Mouse (Mus musculus) heart, embryonic 15.5 days (tissue): Measurements from ENCODE around the gene Prr12. TPM values are rescaled to one million over a fixed set of nuclear protein-coding genes. Genes with fewer than 3 reads are reported as not detected.

Experiments
- ATAC-seq: fragments of 200-750 bp; cut with Nextera tagmentation; replicated peaks from 2 replicates; pipeline ENCODE4 v1.8.0; 2017; ENCODE audit warnings: low read depth, moderate TSS enrichment; ENCODE audit not compliant: insufficient number of reproducible peaks, insufficient read depth, low FRiP score
- H3K27ac ChIP-seq: fragments of 300-500 bp; sonication (generic); 2 replicates; pipeline ENCODE4 v1.5.1; 2015; ENCODE audit warnings: mild to moderate bottlenecking, inconsistent platforms
- H3K27me3 ChIP-seq: fragments of 300-500 bp; sonication (generic); 2 replicates; pipeline ENCODE4 v1.6.1; 2015; ENCODE audit warnings: inconsistent platforms
- H3K36me3 ChIP-seq: fragments of 300-500 bp; sonication (generic); 2 replicates; pipeline ENCODE4 v1.6.1; 2015; ENCODE audit warnings: mild to moderate bottlenecking, inconsistent platforms
- H3K4me1 ChIP-seq: fragments of 300-500 bp; sonication (generic); replicated peaks from 2 replicates; pipeline ENCODE4 v1.6.1; 2015; ENCODE audit warnings: inconsistent platforms
- H3K4me2 ChIP-seq: fragments of 300-500 bp; sonication (generic); 2 replicates; pipeline ENCODE4 v1.6.1; 2015; ENCODE audit warnings: inconsistent platforms, mild to moderate bottlenecking, moderate library complexity
- H3K4me3 ChIP-seq: fragments of 300-500 bp; sonication (generic); 2 replicates; pipeline ENCODE4 v1.5.1; 2015; ENCODE audit warnings: mild to moderate bottlenecking, inconsistent platforms
- H3K9ac ChIP-seq: fragments of 300-500 bp; sonication (generic); 2 replicates; pipeline ENCODE4 v1.6.1; 2015; ENCODE audit warnings: mild to moderate bottlenecking, inconsistent platforms
- H3K9me3 ChIP-seq: fragments of 300-500 bp; sonication (generic); replicated peaks from 2 replicates; pipeline ENCODE4 v1.6.1; 2016; ENCODE audit warnings: inconsistent platforms
- WGBS: fragments of 180-500 bp; shearing (Covaris S2); methylation state at CpG from one replicate; pipeline ENCODE4 v1.1.7; 2015; ENCODE audit warnings: mixed read lengths; 5-methylcytosine and 5-hydroxymethylcytosine counted together
- polyA plus RNA-seq: library from polyadenylated mRNA; unstranded; fragments of >200 nt; fragmentation: Nextera tagmentation; extraction: Ambion mirVana; gene quantifications from 2 replicates; pipeline ENCODE4 v1.2.1, GENCODE M21; 2015

Prr12 gene
- polyA plus RNA-seq, 1 experiment from 2014 or later: 5.0 TPM

DNA sequence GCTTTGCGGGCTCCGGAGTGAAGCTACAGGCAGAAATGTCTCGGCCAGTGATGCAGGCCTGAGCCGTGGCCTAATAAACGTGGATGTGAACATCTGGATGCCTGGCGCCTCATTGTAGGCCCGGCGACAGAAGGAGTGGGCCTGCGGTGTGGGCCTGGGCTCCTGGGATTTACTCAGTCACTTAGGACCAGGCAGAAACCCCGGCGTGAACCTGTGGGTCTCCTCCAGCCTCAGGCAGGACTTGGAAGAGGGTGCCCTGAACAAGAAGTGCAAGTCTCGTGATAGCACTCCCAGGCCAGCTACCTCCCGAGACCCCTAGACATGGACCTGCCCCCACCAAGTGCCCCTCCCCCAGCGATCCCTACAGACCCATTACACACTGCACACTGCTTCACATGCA is 24.6 kb upstream of the Prr12 start:
- WGBS: 87% methylated on average over 14 of the region's 14 CpGs
- ATAC-seq: no peak

DNA sequence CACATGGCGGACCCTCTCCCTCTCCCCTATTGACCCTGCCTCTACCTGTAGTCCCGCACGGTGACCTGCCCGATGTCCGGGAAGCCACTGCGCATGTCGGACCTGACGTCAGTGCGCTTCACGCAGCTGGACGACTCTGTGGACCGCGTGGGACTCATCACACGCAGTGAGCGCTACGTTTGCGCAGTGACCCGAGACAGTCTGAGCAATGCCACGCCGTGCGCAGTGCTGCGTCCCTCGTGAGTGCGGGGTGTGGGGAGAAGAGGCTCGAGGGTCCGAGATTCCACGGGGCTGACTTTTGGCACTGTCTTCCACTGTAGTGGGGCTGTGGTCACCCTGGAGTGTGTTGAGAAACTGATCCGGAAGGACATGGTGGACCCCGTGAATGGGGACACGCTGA is 23.8 kb upstream of the Prr12 start:
- H3K9ac ChIP-seq: no peak overlapping the region
- no peaks in the 10 kb centered on the region for H3K9me3 ChIP-seq
- peaks cover 18% of the 10 kb centered on the region; the same call in 1 of the 2 replicates for H3K36me3 ChIP-seq
- ATAC-seq: no peak
- H3K4me1 ChIP-seq: peaks cover 25% of the 10 kb centered on the region
- no peak overlapping the region for H3K4me3 ChIP-seq
- WGBS: 87% methylated on average over 30 of the region's 30 CpGs
- no peak overlapping the region for H3K4me2 ChIP-seq
- 0 out of 2 replicates have a peak overlapping the region, but pooled peaks have one; percentile 81 for H3K27ac ChIP-seq
- no peaks in the 10 kb centered on the region for H3K27me3 ChIP-seq

More for the DNA sequence above, 24.6 kb upstream of the Prr12 start:
- H3K27me3 ChIP-seq: no peaks in the 10 kb centered on the region
- no peak overlapping the region for H3K4me2 ChIP-seq
- H3K9ac ChIP-seq: no peak overlapping the region
- peaks cover 18% of the 10 kb centered on the region; the same call in 1 of the 2 replicates for H3K36me3 ChIP-seq
- H3K4me1 ChIP-seq: peaks cover 25% of the 10 kb centered on the region
- H3K4me3 ChIP-seq: no peak overlapping the region
- H3K27ac ChIP-seq: no peak overlapping the region
- H3K9me3 ChIP-seq: no peaks in the 10 kb centered on the region

- Histone ChIP-seq H3K4me2 (no peak overlapping the region), H3K4me3 (no peak overlapping the region), H3K27ac (peak overlapping the region; percentile 81), H3K9ac (no peak overlapping the region; the same call in 1 of the 2 replicates), H3K27me3 (no peaks in the 10 kb centered on the region), H3K36me3 (peaks cover 18% of the 10 kb centered on the region; the same call in 1 of the 2 replicates), H3K9me3 (no peaks in the 10 kb centered on the region), H3K4me1 (peaks cover 22% of the 10 kb centered on the region)
- 46% methylated on average over 4 of the region's 4 CpGs for WGBS
- peak; percentile 68 for ATAC-seq
These were observed 22.7 kb upstream of the Prr12 start for GRCm38 (mm10) chr7:45075405-45075804.

DNA sequence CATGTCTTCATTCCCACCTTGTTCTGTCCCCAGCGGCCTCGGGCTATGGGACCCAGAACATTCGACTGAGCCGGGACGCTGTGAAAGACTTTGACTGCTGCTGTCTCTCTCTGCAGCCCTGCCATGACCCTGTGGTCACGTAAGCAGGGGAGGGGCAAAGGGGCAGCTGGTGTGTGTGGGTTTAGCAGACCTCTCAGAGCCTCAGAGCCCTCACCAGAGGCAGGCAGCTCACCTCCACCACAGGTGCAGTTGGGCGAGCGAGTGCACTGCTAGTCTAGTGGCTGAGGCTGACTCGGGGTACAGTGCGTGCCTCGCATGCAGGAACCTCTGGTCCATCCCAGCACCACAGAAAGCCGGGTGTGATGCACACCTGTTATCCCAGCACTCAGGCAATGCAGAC is 21.3 kb upstream of the Prr12 start:
- no peak for ATAC-seq
- H3K4me1 ChIP-seq: peaks cover 19% of the 10 kb centered on the region
- no peak overlapping the region for H3K4me2 ChIP-seq
- H3K27me3 ChIP-seq: no peaks in the 10 kb centered on the region
- no peak overlapping the region for H3K27ac ChIP-seq
- WGBS: 87% methylated on average over 12 of the region's 12 CpGs
- no peak overlapping the region for H3K4me3 ChIP-seq
- no peak overlapping the region for H3K9ac ChIP-seq
- peaks cover 18% of the 10 kb centered on the region; the same call in 1 of the 2 replicates for H3K36me3 ChIP-seq
- no peaks in the 10 kb centered on the region for H3K9me3 ChIP-seq

DNA sequence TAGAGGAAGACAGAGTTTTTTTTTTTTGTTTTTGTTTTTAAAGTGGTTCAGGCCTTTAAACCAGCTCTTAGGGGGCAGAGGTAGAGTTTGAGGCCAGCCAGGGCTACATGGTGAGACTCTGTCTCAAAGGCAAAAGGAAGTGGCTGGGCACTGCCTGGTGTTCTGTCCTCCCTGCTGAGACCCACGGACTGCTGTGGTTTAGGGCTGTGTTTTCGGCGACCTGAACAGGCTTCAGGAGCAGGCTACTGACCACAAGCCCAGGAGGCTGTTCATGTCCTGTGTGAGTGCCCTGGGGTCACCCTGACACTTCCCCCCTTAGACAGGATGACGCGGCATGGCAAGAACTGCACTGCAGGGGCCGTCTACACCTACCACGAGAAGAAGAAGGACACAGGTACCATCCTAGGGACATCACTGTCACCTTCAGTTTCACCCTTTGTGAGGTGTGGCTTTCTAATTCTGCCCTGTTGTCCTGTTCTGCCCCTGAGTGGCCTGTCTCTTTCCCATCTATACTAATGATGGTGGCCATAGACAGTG is 20.6 kb upstream of the Prr12 start:
- peaks cover 18% of the 10 kb centered on the region; the same call in 1 of the 2 replicates for H3K36me3 ChIP-seq
- H3K4me2 ChIP-seq: no peak overlapping the region
- no peak overlapping the region for H3K27ac ChIP-seq
- H3K9ac ChIP-seq: no peak overlapping the region
- H3K9me3 ChIP-seq: no peaks in the 10 kb centered on the region
- H3K4me1 ChIP-seq: peaks cover 19% of the 10 kb centered on the region
- H3K27me3 ChIP-seq: no peaks in the 10 kb centered on the region
- ATAC-seq: no peak
- H3K4me3 ChIP-seq: no peak overlapping the region
- 68% methylated on average over 7 of the region's 7 CpGs for WGBS

DNA sequence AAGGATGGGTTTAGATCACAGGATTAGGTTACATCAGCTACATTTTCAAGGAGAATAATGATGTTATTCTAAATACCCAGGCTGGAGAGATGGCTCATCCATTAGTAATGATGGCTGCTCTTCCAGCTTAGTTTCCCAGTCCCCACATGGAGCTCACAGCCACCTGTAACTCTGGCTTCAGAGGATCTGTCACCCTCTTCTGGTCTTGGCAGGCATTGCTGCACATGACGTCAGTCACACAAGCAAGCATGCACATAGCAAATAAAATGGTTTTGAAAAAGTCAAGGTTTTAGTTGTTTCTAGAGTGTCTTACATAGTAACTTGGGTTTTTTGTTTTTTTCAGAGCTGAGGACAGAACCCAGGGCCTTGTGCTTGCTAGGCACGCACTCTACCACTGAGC is 19.5 kb upstream of the Prr12 start:
- WGBS: 89% methylated on average over 2 of the region's 2 CpGs
- no peak for ATAC-seq
- no peak overlapping the region for H3K9ac ChIP-seq

GRCm38 (mm10) chr7:45069671-45070070 is 17.0 kb upstream of the Prr12 start:
- Histone ChIP-seq H3K4me1 (peaks cover 4% of the 10 kb centered on the region), H3K9me3 (no peaks in the 10 kb centered on the region), H3K4me3 (no peak overlapping the region), H3K4me2 (no peak overlapping the region), H3K36me3 (no peaks in the 10 kb centered on the region; the same call in 1 of the 2 replicates), H3K9ac (no peak overlapping the region), H3K27ac (no peak overlapping the region), H3K27me3 (no peaks in the 10 kb centered on the region)
- ATAC-seq: no peak
- WGBS: 69% methylated on average over 2 of the region's 2 CpGs

More for the DNA sequence above, 19.5 kb upstream of the Prr12 start:
- no peaks in the 10 kb centered on the region for H3K27me3 ChIP-seq
- peaks cover 19% of the 10 kb centered on the region for H3K4me1 ChIP-seq
- no peak overlapping the region for H3K27ac ChIP-seq
- no peak overlapping the region for H3K4me3 ChIP-seq
- H3K9me3 ChIP-seq: no peaks in the 10 kb centered on the region
- H3K36me3 ChIP-seq: peaks cover 11% of the 10 kb centered on the region; the same call in 1 of the 2 replicates
- H3K4me2 ChIP-seq: no peak overlapping the region

- H3K9me3 ChIP-seq: no peaks in the 10 kb centered on the region
- 0 out of 2 replicates have a peak, but pooled peaks have one; percentile 3 for ATAC-seq
- H3K4me2 ChIP-seq: no peak overlapping the region
- 37% methylated on average over 5 of the region's 5 CpGs for WGBS
- H3K36me3 ChIP-seq: 0 out of 2 replicates have a peak, but pooled peaks cover 3% of the 10 kb centered on the region
- H3K9ac ChIP-seq: no peak overlapping the region
- H3K27ac ChIP-seq: no peak overlapping the region
- H3K4me1 ChIP-seq: peaks cover 10% of the 10 kb centered on the region
- no peak overlapping the region for H3K4me3 ChIP-seq
- H3K27me3 ChIP-seq: no peaks in the 10 kb centered on the region
These were observed 15.3 kb upstream of the Prr12 start for GRCm38 (mm10) chr7:45068000-45068318.

- Histone ChIP-seq H3K9me3 (no peaks in the 10 kb centered on the region), H3K36me3 (0 out of 2 replicates have a peak, but pooled peaks cover 3% of the 10 kb centered on the region), H3K4me1 (peaks cover 11% of the 10 kb centered on the region), H3K9ac (no peak overlapping the region), H3K27me3 (no peaks in the 10 kb centered on the region), H3K27ac (no peak overlapping the region), H3K4me3 (no peak overlapping the region), H3K4me2 (no peak overlapping the region)
- no peak for ATAC-seq
- WGBS: 77% methylated on average over 4 of the region's 4 CpGs
These were observed 14.7 kb upstream of the Prr12 start for GRCm38 (mm10) chr7:45067190-45067999.

DNA sequence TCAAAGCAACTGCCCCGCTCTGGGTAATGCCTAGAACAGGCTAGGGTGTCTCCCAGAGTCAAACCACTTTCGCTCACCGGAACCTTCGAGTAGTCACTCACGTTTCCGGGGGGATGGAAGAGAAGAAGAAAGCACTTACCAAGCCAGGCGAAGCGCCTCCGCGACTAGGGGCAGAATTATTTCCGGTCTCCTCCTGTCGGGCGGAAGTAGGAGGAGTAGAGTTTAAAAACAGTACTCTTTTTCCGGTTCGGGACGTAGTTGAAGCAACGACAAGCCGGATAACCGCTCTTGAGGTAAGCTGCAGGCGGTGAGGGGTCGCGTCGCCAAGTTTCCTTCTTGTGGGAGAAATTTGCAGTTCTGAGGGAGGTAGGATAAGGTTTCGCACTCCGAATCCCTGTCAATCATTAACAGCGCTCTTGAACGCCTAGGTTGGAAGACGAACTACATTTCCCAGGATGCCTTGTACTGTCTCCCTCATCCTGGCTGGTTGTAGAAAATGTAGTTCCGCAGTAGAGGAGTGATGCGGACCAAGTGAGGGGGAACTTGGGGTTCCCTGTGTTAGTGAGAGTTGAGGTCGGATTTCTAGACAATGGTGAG is 9.7 kb upstream of the Prr12 start, which contains the start of the genes Nosip and Prrg2:
Nosip (plus strand) TSS at position 191 of the 597 bp plus-strand sequence.
Prrg2 (minus strand) TSS at position 439 of the 597 bp plus-strand sequence.
- Histone ChIP-seq H3K36me3 (0 out of 2 replicates have a peak, but pooled peaks cover 3% of the 10 kb centered on the region), H3K4me1 (peaks cover 21% of the 10 kb centered on the region), H3K4me3 (peak within 1 kb of the TSS; percentile 71), H3K9me3 (no peaks in the 10 kb centered on the region), H3K27me3 (no peaks in the 10 kb centered on the region), H3K27ac (peak within 1 kb of the TSS; percentile 95), H3K9ac (peak within 1 kb of the TSS; percentile 66), H3K4me2 (peak within 1 kb of the TSS; percentile 69)
- ATAC-seq: peak; percentile 86
- WGBS: under 1% methylated on average over 31 of the region's 31 CpGs

GRCm38 (mm10) chr7:45061532-45062075 is 8.9 kb upstream of the Prr12 start:
- Histone ChIP-seq H3K27ac (peak overlapping the region; percentile 95), H3K4me1 (peaks cover 21% of the 10 kb centered on the region), H3K36me3 (0 out of 2 replicates have a peak, but pooled peaks cover 3% of the 10 kb centered on the region), H3K9ac (peak overlapping the region; percentile 20), H3K4me2 (peak overlapping the region; percentile 69), H3K9me3 (no peaks in the 10 kb centered on the region), H3K4me3 (peak overlapping the region; percentile 71), H3K27me3 (no peaks in the 10 kb centered on the region)
- ATAC-seq: no peak
- 17% methylated on average over 11 of the region's 11 CpGs for WGBS
